In genomic region chr7:112273451-112273850, GRCm38 (mm10) we compare ENCODE assay signal across 17 mouse cellular contexts. TPM values are rescaled to one million over a fixed set of nuclear protein-coding genes. Genes with fewer than 3 reads are reported as not detected.
DNase-seq lines count a peak whose midpoint lies in the region; ATAC-seq and TF ChIP-seq lines count a peak whose summit lies in the region.
"Had no signal": no experiment of that assay in that cellular context is flagged by ENCODE, and none has a peak within 500 bp of the region (broad histone marks: within the 10 kb centered on the region; RNA-seq: fewer than 3 reads in every experiment).

No protein-coding gene starts in this region.

- no peaks in the 10 kb centered on the region for H3K9me3 ChIP-seq in forebrain, embryonic 14.5 days (replicated peaks; ENCODE audit: control insufficient read depth, low read length)
- no peaks in the 10 kb centered on the region for H3K9me3 ChIP-seq in lung, postnatal 0 days (ENCODE audit: low read length)
- H3K9me3 ChIP-seq: limb, embryonic 12.5 days; liver, embryonic 15.5 days had no signal

- H3K4me1 ChIP-seq in forebrain, embryonic 14.5 days (ENCODE audit: control insufficient read depth, insufficient read depth, low read length): peaks cover 25% of the 10 kb centered on the region
- H3K4me1 ChIP-seq in lung, postnatal 0 days (ENCODE audit: insufficient read depth, low read depth, low read length): peaks cover 45% of the 10 kb centered on the region

- peak overlapping the region; percentile 65 for H3K27ac ChIP-seq in gastrocnemius, adult 2 months
- H3K27ac ChIP-seq in layer of hippocampus, adult 2 months: peak overlapping the region; percentile 84
- peak overlapping the region; percentile 50 for H3K27ac ChIP-seq in forebrain, embryonic 14.5 days (ENCODE audit: low read depth, low read length)
- H3K27ac ChIP-seq in lung, postnatal 0 days (ENCODE audit: low read length): peak overlapping the region; percentile 4; the same call in 1 of the 2 replicates
- H3K27ac ChIP-seq: kidney, postnatal 0 days; liver, embryonic 15.5 days had no signal

- TF ChIP-seq EP300 in lung, postnatal 0 days (IDR thresholded peaks at IDR 0.05): peak; percentile 38; the same call in 1 of the 2 replicates

- no peak overlapping the region for H3K4me2 ChIP-seq in forebrain, embryonic 14.5 days (ENCODE audit: low read length)
- H3K4me2 ChIP-seq in lung, postnatal 0 days (replicated peaks; ENCODE audit: low read depth, low read length): no peak overlapping the region
- H3K4me2 ChIP-seq: limb, embryonic 12.5 days; liver, embryonic 15.5 days; midbrain, embryonic 11.5 days had no signal

- WGBS in forebrain, embryonic 14.5 days: 53% methylated on average over 6 of the region's 6 CpGs
- WGBS in lung, postnatal 0 days: 38% methylated on average over 6 of the region's 6 CpGs

- no peaks in the 10 kb centered on the region for H3K27me3 ChIP-seq in forebrain, embryonic 14.5 days (replicated peaks; ENCODE audit: control insufficient read depth, insufficient read depth, low read length)
- no peaks in the 10 kb centered on the region for H3K27me3 ChIP-seq in lung, postnatal 0 days (replicated peaks; ENCODE audit: insufficient read depth, low read length)
- H3K27me3 ChIP-seq: limb, embryonic 12.5 days; liver, embryonic 15.5 days had no signal

- TF ChIP-seq CTCF in gastrocnemius, adult 2 months (IDR thresholded peaks at IDR 0.05): no peak
- no peak for TF ChIP-seq CTCF in layer of hippocampus, adult 2 months (conservative IDR thresholded peaks at IDR 0.05)
- TF ChIP-seq CTCF in lung, postnatal 0 days (IDR thresholded peaks at IDR 0.05): no peak

- no peak overlapping the region for H3K9ac ChIP-seq in forebrain, embryonic 14.5 days (ENCODE audit: low read length)
- no peak overlapping the region for H3K9ac ChIP-seq in lung, postnatal 0 days (replicated peaks; ENCODE audit: low read depth)
- H3K9ac ChIP-seq: limb, embryonic 12.5 days; liver, embryonic 15.5 days had no signal

- ATAC-seq in forebrain, embryonic 14.5 days: peak; percentile 38; the same call in 1 of the 2 replicates
- no peak for ATAC-seq in lung, postnatal 0 days
- no peak for ATAC-seq in inflammation-experienced regulatory T-cells, adult 6 months

- H3K4me3 ChIP-seq in gastrocnemius, adult 2 months: no peak overlapping the region
- no peak overlapping the region for H3K4me3 ChIP-seq in layer of hippocampus, adult 2 months
- H3K4me3 ChIP-seq in forebrain, embryonic 14.5 days (ENCODE audit: low read depth, low read length): no peak overlapping the region
- no peak overlapping the region for H3K4me3 ChIP-seq in lung, postnatal 0 days (ENCODE audit: low read depth, low read length)
- H3K4me3 ChIP-seq: limb, embryonic 12.5 days; liver, embryonic 15.5 days; myocyte had no signal

- H3K36me3 ChIP-seq in forebrain, embryonic 14.5 days (ENCODE audit: control insufficient read depth, insufficient read depth, low read length): no peaks in the 10 kb centered on the region
- H3K36me3 ChIP-seq in lung, postnatal 0 days (ENCODE audit: insufficient read depth, low read length): no peaks in the 10 kb centered on the region
- H3K36me3 ChIP-seq: limb, embryonic 12.5 days; liver, embryonic 15.5 days had no signal

- DNase-seq in gastrocnemius, adult 2 months: no peak
- no peak for DNase-seq in gastrocnemius, postnatal 25 days
- no peak for DNase-seq in layer of hippocampus, adult 2 months (ENCODE audit: low spot score in 2 of 2)
- no peak for DNase-seq in layer of hippocampus, adult 9-11 months
- DNase-seq in forebrain, embryonic 14.5 days (ENCODE audit: low spot score): peak; percentile 44
- DNase-seq in lung, postnatal 0 days (ENCODE audit: low spot score): peak; percentile 56
- DNase-seq in kidney, postnatal 10 days: no peak
- DNase-seq: adrenal gland, adult 2 months; cerebellum, adult 2 months; embryo, embryonic 11 days; thymus, adult 2 months had no signal

- intact Hi-C loops in gastrocnemius, adult 2 months (cut with DNase I): no loop called here

RNA-seq across cellular contexts. Expression of gene Mical2, which starts 47.8 kb away (rescaled TPM):
- 100 to 1,000 TPM; 124 to 136 TPM for total RNA-seq in gastrocnemius, adult 2 months (2021)
- 100 to 1,000 TPM in 1 of 2 experiments, 10 to 100 TPM in 1; 36.1 to 131 TPM for total RNA-seq in gastrocnemius, postnatal 25 days (2021)
- 100 to 1,000 TPM; 667 to 694 TPM for total RNA-seq in layer of hippocampus, adult 2 months (2021)
- 2.6 and 6.2 TPM in 2 replicates for polyA plus RNA-seq in forebrain, embryonic 14.5 days (2014; fragmentation: Nextera tagmentation; extraction: Ambion mirVana)
- 19.7 and 21.5 TPM in 2 replicates for polyA plus RNA-seq in lung, postnatal 0 days (2015; fragmentation: Nextera tagmentation; extraction: Ambion mirVana)
- polyA plus RNA-seq in inflammation-experienced regulatory T-cells, adult 6 months (2017; shearing (Covaris generic)): 1 to 10 TPM; 1.5 to 5.7 (median 1.7) TPM

Comparison
In these comparisons a context has a peak if more than half of its experiments do, and no peak if none do; other contexts are left out.
1. DNase-seq: peak in forebrain, embryonic 14.5 days (single experiment) and lung, postnatal 0 days (single experiment); none in gastrocnemius, adult 2 months (single experiment), gastrocnemius, postnatal 25 days (single experiment), layer of hippocampus, adult 2 months (0 of 2), layer of hippocampus, adult 9-11 months (single experiment) and kidney, postnatal 10 days (single experiment).
2. H3K27ac ChIP-seq: peak in every context shown above with its lines; median percentile 84 in layer of hippocampus, adult 2 months; 65 in gastrocnemius, adult 2 months; 50 in forebrain, embryonic 14.5 days; 4 in lung, postnatal 0 days.
3. RNA of gene Mical2, which starts 47.8 kb away (total RNA-seq): 667 to 694 TPM in layer of hippocampus, adult 2 months; 124 to 136 TPM in gastrocnemius, adult 2 months and 36.1 to 131 TPM in gastrocnemius, postnatal 25 days; every median in the first group is over 4 times any median in the second.